Mouse (Mus musculus) layer of hippocampus, adult 9-10 months (tissue): Measurements from ENCODE around the gene Tdpoz5.
"Not testable (repeated sequence)": the region's sequence is repeated elsewhere in the genome, so short reads cannot be mapped to it uniquely, and the experiment has no call there.

Source experiments
- DNase-seq: peaks from one replicate; pipeline ENCODE4 v3.0.0; 2022; ENCODE audit warnings: low spot score

The Tdpoz5 gene

DNA sequence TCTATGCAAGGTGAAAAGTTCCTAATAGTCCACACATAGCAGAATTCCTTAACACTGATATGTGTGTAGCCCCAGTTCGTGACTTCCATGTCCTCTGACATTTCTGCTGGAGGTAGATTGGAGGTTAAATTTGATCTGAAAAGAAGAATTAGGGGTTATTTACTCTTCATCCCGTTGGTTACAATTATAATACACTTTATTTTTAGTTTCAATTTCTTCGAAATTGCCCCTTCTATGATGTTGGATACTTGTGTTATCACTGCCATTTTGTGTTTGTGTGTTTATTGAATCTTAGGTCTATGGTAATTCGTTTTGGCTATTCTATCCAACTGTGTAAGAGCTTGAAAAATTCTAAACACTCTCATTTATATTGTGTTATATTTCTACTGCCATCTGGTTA is at the start of gene Tdpoz5:
Gene Tdpoz5 (minus strand): TSS at position 101 of the 400 bp plus-strand sequence.
- not testable (repeated sequence) for DNase-seq

DNA sequence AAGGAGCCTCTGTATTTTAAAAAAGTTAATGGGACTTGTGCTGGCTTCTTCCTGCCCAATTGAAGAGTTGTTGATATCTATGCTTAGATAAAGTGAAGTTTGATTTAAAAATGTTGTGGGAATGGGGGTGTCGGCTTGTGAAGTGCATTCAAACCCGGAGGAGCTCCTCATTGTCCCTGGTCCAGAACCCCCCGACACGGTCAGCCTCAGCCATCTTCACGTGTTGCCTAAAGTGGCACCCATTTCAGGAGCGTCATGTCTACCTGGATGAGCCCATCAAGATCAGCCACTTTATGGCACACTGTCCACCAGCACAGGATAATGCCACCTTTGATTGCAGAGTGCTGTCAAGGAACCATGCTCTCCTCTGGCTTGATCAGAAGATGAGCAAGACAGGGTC is 7.8 kb upstream of the Tdpoz5 start:
- not testable (repeated sequence) for DNase-seq

DNA sequence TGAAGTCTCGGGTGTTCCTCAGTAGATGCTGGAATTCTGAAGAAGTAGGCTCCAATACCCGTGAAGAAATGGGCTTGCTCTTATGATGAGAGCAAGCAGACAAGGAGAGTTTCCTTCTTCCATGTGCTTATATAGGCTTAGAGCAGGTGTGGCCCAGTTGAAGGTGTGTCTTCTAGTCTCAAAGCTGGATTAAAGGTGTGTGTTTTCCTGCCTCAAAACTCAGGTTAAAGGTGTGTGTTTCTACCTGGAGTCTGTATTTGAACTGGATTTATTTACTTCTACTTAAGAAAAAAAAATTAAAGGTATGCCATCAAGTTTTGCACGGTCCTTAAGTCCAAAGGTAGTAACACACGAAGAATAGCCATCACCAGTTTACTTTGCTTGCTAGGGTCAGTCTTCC is 17.7 kb downstream of the Tdpoz5 start, which contains the start of gene Gm9117:
Gene Gm9117 (minus strand): TSS at position 101 of the 400 bp plus-strand sequence.
- not testable (repeated sequence) for DNase-seq

DNA sequence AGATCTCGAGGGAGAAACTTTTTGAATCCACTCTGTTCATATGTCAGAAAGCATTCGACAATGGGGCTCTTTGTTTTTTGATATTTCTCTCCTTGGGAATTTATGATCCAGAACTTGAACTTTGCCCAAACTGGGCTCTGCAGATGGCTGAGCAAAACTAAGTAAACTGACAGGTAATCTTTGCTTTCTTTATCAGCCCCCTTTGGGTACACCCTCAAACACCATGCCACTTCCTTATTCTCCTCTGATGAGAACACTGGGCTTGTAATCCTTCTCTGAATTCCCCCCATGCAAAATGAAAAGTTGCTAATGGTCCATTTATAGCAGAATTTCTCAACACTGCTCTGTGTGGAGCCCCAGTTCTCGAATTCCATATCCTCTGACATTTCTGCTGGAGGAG is 22.7 kb downstream of the Tdpoz5 start:
- DNase-seq, result not testable (repeated sequence)
